Mouse (Mus musculus): ENCODE measurements at regions not wholly inside any gene's neighbourhood (a gene's known extent, or its start where the extent isn't known, plus 50 kb on each side); places are given as distances from the start of the nearest gene placed in this dataset.
A peak's percentile ranks its signal among the peaks of the same experiment; 100 is the strongest.

DNA sequence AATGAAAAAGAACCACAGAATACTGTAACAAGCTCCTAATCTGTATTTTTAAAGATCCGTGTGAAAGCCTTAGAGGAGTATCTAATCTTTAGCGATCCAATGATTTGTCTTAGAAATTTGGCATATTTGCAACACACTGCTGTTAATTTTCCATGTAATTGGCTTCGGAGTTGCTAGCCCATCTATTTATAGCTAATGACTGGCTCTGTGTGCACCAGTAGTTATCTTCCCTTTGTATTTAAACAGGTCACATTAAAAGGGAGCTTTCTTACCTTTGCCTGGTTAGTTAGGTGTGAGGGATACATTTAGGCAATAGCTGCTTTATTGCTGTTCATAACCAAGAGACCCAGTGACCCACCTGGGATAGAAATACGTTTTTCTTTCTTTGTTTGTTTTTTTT, 256.3 kb upstream of the Mme start:
- DNase-seq (ENCODE audit: low read depth, low spot score) = no peak

DNA sequence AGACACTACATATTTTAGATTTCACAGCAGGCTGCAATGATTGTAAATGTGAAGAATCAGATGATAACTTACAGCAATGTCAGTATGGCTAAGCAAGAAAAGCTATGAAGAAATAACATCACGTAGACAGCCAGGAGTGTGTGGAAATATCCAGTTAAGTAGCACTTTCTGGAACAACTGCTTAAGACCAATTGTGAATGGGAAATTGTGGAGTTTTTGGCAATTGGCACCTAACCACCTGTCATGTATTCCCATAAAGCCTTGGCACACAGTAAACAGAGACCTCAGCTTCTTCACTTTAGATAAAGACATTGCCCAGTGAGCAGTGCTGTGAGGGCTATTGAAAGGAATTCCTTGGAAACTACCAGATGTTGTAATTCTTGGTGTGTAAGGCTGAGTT, 264.4 kb upstream of the Mme start:
- DNase-seq (ENCODE audit: low read depth, low spot score) = no peak

DNA sequence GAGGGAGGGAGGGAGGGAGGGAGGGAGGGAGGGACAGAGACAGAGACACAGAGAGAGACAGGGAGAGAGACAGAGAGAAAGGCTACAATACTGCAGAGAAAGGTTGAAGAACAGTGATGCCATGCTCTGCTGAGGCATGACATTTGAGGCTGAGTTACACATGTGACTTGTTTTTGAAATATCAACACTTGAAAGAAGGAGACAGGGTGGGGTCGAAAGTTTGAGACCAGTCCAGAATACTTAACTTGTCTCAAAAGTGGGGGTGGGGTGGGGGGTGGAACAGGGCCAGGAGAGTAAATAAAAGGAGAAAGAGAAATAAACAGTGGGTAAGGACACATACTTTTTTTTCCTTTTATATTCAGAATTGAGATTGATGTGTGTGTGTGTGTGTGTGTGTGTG, 278.1 kb upstream of the Mme start:
- no peak for DNase-seq (ENCODE audit: low read depth, low spot score)

DNA sequence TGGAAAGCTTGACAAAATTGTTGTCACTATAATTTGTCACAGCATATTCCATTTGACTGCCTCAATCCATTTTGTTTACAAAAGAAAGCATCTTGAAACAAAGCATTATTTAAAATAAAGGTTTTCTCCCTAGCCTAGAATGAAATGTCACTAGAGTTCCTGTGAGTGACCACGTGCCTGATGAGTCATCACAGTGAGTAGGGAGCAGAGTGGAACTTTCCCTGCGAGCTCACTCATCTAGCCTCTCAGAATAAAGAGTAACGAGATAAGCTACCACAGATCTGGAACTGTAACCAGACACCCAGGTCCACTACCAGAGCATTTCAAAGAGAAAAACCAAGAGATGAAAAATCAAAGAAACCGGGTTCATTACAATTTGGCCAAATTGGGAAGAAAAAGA, 278.7 kb upstream of the Mme start:
- no peak for DNase-seq (ENCODE audit: low read depth, low spot score)

DNA sequence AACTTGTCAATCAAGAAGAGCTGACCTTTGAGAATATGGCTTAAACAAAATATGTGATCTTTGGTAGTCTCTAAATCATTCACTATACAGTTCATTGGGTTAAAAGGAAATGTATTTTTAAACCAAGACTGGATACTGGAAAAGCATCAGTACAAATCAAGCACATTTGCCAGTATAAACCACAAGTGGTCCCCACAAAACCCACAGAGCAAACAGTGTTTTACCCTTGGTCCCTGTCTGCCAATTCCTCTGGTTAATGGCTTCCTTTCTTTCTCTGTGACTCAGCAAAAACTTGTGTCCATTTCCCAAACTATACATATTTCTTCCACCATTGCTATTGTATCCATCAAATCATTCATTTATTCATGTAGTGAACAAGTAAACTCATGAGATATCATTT, 296.0 kb upstream of the Mme start:
- no peak for DNase-seq (ENCODE audit: low read depth, low spot score)

DNA sequence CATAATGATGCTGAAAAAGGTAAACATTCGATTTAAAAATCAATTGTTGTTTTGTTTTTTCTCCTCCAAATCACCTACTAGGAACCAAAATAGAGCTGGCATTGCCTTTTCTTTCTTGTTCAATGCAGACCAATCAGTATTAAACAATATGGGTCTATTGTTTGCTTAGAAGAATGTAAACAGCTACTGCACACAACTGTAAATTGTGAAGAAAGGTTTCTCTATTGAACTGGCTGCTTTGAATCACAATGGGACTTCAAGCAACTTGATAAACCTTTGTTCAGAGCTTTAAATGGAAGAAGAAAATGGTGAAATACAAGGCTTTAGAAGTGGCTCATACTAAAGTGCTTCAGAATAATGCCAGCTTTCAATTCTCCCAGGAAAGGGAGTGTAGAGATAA, 302.7 kb upstream of the Mme start:
- no peak for DNase-seq (ENCODE audit: low read depth, low spot score)

DNA sequence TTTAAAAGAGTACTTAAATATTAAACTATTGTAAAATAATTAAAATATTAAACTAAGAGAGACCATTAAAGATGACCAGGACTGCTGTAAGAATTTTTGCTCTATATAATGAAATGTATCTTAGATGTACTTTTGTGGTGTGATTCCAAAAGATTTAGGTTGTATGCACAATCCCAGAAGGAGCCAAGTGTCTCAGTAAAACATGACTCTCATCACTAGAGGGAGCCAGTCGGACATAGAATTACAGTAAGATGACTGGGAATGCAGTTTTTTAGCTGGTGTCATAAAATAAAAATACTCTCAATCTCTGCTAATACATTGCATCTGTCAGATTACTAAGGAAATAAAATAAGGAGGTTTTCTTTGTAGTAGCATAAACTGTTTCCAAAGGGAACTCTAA, 316.9 kb upstream of the Mme start:
- peak; percentile 14 for DNase-seq (ENCODE audit: low read depth, low spot score)

DNA sequence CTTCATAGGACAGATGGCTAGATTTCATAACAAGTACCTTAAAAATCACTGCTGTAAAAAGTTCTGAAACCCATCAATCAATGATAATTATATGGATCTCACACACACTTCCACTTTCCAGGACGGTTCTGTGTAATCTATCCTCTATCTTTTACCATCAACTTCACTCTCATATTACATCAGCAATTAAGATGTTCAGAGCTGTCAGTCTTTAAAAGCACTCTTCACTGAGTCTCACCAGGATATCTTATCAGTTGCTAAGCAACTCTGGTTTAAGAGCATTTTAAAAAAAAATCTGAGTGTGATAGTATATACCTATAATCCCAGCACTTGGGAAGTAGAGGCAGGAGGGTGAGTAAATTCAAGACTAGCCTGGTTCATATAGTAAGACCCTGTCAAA, 312.0 kb upstream of the Gpr149 start:
- DNase-seq (ENCODE audit: low read depth, low spot score) = no peak

DNA sequence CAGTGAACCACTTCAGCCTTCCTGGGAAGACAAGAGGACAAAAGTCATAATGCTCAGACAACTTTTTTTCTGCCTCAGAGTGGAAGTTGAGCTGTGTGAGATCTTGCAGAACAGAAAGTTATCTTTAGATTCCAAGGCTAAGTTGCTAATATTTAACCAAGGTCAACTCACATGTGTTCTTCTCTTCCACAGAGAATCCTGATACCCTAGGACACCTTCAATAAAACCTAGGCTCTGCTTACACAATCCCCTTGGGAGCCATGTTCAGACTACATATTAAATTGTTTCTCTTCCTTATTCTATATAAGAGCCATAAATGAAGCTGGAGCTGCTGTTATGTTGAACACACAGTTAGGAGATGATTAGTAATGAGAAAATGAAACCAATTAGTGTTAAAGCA, 280.2 kb upstream of the Gpr149 start:
- no peak for DNase-seq (ENCODE audit: low read depth, low spot score)

DNA sequence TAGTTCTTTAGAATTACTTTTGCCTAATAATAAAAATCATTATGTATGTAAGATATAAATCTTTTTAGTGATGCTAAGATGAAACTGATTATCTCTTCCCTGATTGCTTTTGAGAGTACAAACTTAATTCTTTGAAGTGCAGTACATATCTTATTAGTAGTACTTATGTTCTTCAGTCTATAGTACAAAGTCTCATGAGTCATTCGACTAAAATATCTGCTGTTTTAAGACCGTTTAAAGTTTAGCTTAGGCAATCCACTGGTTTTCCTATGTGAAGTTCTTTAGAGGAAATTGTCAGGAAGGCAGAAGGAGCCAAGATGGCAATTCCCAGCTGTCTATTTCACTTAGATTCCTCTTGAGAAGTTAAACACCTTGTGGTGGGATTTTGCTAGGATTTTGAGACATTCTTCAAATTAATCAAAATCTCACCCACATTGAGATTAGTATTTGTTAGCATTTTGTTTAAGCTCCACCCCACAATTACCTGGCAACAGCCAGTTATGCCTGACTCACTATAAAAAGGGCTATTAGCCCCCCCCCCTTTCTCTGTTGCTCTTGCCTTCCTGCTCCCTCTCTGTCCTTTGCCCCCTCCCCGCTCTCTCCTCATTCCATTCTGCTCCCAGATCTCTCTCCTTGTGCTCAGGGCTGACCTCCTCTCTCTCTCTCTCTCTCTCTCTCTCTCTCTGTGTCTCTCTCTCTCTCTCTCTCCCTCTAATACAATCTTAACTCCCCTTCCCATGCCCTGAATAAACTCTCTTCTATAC, 277.6 kb upstream of the Gpr149 start:
- no peak for DNase-seq (ENCODE audit: low read depth, low spot score)

DNA sequence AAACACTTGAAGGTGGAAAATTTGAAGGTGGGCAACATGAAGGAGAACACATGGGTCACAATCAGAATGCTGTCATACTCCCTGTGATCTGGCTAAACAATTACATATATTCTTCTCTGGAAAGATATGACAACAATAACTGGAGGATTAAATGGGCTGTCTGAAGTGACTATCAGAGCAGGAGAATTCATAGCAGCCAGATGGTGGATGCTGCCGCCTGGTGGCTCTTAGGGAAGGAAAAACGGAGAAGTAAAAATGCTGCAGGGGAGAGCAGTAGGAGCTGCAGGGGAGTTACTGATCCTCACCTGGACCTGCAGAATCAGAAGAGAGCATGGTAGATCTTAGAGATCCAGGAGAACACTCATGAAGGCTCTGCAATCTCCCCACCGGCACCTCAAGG, 255.8 kb upstream of the Gpr149 start:
- DNase-seq (ENCODE audit: low read depth, low spot score) = peak; percentile 7

DNA sequence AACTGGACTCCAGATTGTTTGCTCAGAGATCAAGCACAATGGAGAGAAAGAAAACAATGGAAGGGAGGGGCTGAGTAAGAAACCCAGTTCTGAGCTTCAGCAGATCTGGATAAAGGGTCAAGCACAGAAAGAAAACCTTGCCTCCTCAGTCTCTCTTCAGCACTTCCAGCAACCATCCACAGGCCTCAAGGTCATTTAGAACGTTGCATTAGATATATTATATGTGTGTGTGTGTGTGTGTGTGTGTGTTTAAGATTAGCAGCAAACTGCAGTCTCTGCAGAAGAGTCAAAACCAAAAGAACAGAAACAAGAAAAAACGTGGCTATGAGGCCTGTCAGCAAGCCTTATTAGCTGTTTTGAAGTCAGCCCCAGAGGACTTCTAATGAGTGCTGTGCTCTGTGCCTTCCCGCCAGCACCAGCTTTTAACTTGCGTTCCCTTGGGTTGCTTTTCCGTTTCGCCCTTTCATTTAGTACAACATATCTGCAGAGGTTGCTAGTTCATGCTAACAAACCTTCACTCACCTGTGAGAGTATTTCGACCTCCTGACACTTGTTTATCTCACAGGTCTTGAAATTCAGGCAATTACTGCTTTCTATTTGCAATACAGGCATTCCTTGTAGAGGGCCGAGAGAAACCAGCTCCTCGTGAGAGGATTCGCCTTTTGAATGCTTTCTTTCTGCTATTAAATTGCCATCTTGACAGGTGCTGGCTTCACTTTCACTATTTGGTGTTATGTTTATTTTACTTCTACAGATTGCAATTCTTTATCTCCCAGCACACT, 230.9 kb upstream of the Gpr149 start:
- DNase-seq (ENCODE audit: low read depth, low spot score) = no peak

DNA sequence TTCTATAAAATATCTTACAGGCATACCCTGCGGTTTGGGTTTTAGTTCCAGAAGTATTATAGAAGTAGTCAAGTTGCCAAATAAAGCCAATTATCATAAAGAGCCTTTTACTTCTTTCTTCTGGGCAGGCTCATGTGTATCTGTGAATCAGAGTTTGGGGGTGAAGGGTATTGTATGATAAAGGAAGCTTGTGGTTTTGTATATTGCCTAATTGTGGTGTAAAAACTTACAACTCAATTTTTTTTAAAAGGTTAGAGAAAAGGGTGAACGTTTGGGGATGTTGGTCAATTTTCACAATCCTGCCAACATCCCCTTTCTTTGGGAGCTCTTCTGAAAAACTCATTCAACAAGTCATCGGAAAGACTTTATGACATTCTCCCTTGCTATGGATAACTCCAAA, 219.0 kb upstream of the Gpr149 start:
- no peak for DNase-seq (ENCODE audit: low read depth, low spot score)

DNA sequence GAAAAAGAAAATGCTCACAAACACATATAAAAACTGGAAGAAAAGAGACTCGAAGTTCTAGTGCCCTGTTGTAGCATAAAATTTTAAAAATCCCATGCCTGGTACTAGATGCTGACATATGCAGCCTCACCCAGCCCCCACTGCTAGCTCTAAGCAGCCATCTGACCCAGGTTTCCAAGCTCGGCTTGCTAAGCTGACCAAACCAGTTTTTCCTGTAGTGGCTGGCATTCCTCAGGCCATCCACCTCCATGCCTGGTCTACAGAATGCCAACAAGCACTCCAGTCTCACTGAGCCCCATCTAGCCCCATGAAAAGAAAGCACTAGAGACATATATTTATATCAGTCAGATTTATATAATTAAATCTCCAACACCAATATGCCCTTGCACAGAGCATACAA, 196.1 kb upstream of the Gpr149 start:
- no peak for DNase-seq (ENCODE audit: low read depth, low spot score)

DNA sequence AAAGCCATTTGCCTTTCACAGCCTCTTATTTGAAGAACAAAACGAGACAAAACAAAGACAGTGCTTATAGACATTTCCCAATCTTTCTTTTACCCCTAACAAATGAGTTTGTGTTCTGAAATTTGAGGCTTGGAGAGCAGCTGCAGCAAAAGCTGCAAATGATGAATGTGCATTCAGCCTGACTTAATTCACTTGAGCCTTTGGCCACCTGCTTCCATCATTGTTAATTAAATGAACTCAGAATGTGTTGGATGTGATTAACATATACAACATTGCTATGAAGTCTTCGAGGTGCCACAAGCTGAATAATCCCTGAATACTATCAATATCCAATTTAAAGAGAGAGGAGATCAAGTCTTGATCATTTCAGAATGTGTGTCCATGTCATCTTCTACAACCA, 181.3 kb upstream of the Gpr149 start:
- DNase-seq (ENCODE audit: low read depth, low spot score) = no peak

All from embryo, embryonic 11.5 days (tissue).